Mouse (Mus musculus) lung, postnatal 0 days (tissue): ENCODE measurements around the gene Cdkal1. TPM values are rescaled to one million over a fixed set of nuclear protein-coding genes. Genes with fewer than 3 reads are reported as not detected.

Experiments
- ATAC-seq: fragments of 200-750 bp; cut with Nextera tagmentation; 2 replicates; pipeline ENCODE4 v1.8.0; 2017; ENCODE audit warnings: moderate library complexity
- DNase-seq: peaks from one replicate; pipeline ENCODE4 v3.0.0-alpha.2; 2016; ENCODE audit warnings: low spot score
- H3K27ac ChIP-seq: fragments of 300-500 bp; sonication (generic); 2 replicates; pipeline ENCODE4 v1.5.1; 2014; ENCODE audit warnings: antibody characterized with exemption, mild to moderate bottlenecking, low read length, mixed read lengths
- H3K27me3 ChIP-seq: fragments of 300-500 bp; sonication (generic); replicated peaks from 2 replicates; pipeline ENCODE4 v1.6.1; 2014; ENCODE audit warnings: low read length, mixed read lengths; ENCODE audit not compliant: insufficient read depth
- H3K36me3 ChIP-seq: fragments of 300-500 bp; sonication (generic); 2 replicates; pipeline ENCODE4 v1.6.1; 2014; ENCODE audit warnings: low read length, mixed read lengths; ENCODE audit not compliant: insufficient read depth
- H3K4me1 ChIP-seq: fragments of 300-500 bp; sonication (generic); 2 replicates; pipeline ENCODE4 v1.6.1; 2014; ENCODE audit warnings: antibody characterized with exemption, low read depth, low read length, mixed read lengths; ENCODE audit not compliant: insufficient read depth
- H3K4me2 ChIP-seq: fragments of 300-500 bp; sonication (generic); replicated peaks from 2 replicates; pipeline ENCODE4 v1.6.1; 2014; ENCODE audit warnings: low read depth, mild to moderate bottlenecking, low read length, moderate library complexity, mixed read lengths
- H3K4me3 ChIP-seq: fragments of 300-500 bp; sonication (generic); 2 replicates; pipeline ENCODE4 v1.5.1; 2014; ENCODE audit warnings: low read depth, low read length
- H3K9ac ChIP-seq: fragments of 300-500 bp; sonication (generic); replicated peaks from 2 replicates; pipeline ENCODE4 v1.6.1; 2014; ENCODE audit warnings: low read depth, mild to moderate bottlenecking
- H3K9me3 ChIP-seq: fragments of 300-500 bp; sonication (generic); 2 replicates; pipeline ENCODE4 v1.6.1; 2016; ENCODE audit warnings: low read length, mixed read lengths
- CTCF ChIP-seq: IDR thresholded peaks from 2 replicates; pipeline ENCODE4 v1.5.1; 2016; ENCODE audit warnings: antibody characterized with exemption, mild to moderate bottlenecking
- EP300 ChIP-seq: IDR thresholded peaks from 2 replicates; pipeline ENCODE4 v1.6.1; 2016; ENCODE audit warnings: antibody characterized with exemption, mild to moderate bottlenecking, control low read depth
- WGBS: fragments of 180-500 bp; shearing (Covaris S2); extraction: QIAGEN DNeasy Blood & Tissue Kit; methylation state at CpG from one replicate; pipeline ENCODE4 v1.1.7; 2014; 5-methylcytosine and 5-hydroxymethylcytosine counted together
- polyA plus RNA-seq: library from polyadenylated mRNA; unstranded; fragments of >200 nt; fragmentation: Nextera tagmentation; extraction: Ambion mirVana; gene quantifications from 2 replicates; pipeline ENCODE4 v1.2.1, GENCODE M21; 2015

The Cdkal1 gene
- polyA plus RNA-seq, 1 experiment from 2014 or later, result 14.7 TPM

DNA sequence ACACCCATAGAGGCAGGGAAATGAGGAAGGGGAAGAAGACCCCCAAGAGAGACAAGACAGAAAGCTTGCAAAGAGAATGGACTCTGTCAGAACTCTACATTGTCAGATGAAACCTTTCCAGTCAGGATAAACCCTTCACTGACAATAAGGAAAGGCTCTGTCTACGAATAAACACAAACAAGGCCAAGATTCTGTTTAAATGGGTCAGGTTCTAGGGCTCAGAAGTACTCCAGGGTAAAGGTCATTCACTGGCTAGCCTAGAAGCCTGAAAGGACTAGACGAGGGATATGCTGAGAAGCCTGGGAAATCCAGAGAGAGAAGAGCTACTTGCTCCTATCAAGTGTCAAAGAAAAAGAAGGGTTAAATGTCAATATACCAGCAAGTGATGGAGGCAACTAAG is 255.8 kb downstream of the Cdkal1 start:
- Histone ChIP-seq H3K36me3 (no peaks in the 10 kb centered on the region), H3K9me3 (no peaks in the 10 kb centered on the region), H3K4me1 (no peaks in the 10 kb centered on the region), H3K4me3 (no peak overlapping the region), H3K4me2 (no peak overlapping the region), H3K9ac (no peak overlapping the region), H3K27me3 (no peaks in the 10 kb centered on the region), H3K27ac (no peak overlapping the region)
- DNase-seq (no peak), ATAC-seq (no peak)
- TF ChIP-seq EP300, result no peak
- no peak for TF ChIP-seq CTCF
- WGBS, result 64% methylated on average over 2 of the region's 2 CpGs

DNA sequence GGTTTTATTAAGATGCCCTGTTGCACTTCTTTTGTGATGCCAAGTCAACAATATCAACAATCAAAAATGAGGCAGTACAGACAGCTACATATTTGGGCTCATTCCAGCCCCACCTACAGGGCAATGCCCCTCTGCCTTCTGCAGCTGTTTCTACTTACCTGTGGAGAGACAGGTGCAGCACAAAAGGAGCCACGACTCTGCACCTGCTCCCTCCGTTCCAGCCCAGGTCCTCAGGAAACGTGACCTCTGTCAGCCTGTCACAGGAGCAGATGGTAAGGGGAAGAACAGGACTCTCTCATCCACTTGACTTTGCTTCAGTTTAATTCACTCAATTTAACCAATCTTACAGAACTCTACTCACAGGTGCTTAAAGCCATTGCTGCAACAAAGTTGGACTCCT is 258.7 kb downstream of the Cdkal1 start:
- Histone ChIP-seq H3K4me3 (no peak overlapping the region), H3K4me2 (no peak overlapping the region), H3K9ac (no peak overlapping the region), H3K27ac (no peak overlapping the region), H3K27me3 (no peaks in the 10 kb centered on the region), H3K9me3 (no peaks in the 10 kb centered on the region; the same call in 1 of the 2 replicates), H3K36me3 (no peaks in the 10 kb centered on the region), H3K4me1 (no peaks in the 10 kb centered on the region)
- DNase-seq (no peak), ATAC-seq (no peak)
- 44% methylated on average over 3 of the region's 3 CpGs for WGBS
- TF ChIP-seq CTCF (no peak), EP300 (no peak)

DNA sequence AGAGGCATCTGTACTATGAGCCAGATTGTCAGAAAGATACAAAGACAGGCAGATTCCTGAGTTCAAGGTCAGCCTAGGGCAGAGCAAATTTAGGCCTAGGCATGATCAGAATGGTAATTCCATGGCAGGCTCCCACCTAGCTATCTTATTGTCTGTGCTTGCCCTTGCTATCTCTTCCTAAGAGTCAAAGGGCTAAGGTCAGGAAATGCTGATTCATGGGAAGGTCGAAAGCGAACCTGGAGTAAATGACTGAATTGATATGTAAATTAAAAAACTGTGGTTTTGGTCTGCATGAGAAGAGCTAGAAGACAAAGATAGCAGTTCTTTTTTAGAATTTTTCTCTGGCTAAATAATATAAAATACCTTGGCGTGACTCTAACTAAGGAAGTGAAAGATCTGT is 262.4 kb downstream of the Cdkal1 start:
- no peaks in the 10 kb centered on the region; the same call in 1 of the 2 replicates for H3K9me3 ChIP-seq
- H3K36me3 ChIP-seq, result no peaks in the 10 kb centered on the region
- ATAC-seq, result no peak
- 97% methylated on average over 3 of the region's 3 CpGs for WGBS
- no peak overlapping the region for H3K4me2 ChIP-seq
- DNase-seq, result no peak
- TF ChIP-seq CTCF, result no peak
- TF ChIP-seq EP300, result no peak
- no peak overlapping the region for H3K9ac ChIP-seq
- H3K4me3 ChIP-seq, result no peak overlapping the region
- no peaks in the 10 kb centered on the region for H3K27me3 ChIP-seq
- no peak overlapping the region for H3K27ac ChIP-seq
- no peaks in the 10 kb centered on the region for H3K4me1 ChIP-seq

DNA sequence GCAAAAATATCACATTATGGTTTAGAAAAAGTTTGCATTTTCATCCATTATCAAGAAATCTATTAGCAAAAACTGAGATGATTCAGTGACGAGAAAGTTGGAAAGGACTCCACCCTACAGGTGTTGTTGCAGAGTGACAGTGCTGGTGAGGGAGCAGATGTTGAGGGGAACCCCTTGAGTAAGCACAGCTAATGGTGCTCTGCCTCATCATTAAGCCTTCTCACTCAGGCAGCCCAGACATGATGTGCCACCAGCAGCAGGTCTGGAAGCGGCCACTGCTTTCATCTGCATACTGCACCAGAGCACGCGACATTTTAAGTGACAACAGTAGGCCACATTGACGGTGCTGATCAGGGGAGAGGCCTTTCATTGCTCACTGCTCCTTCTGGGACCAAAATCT is 264.8 kb downstream of the Cdkal1 start:
- WGBS, result 92% methylated on average over 5 of the region's 5 CpGs
- no peaks in the 10 kb centered on the region for H3K27me3 ChIP-seq

DNA sequence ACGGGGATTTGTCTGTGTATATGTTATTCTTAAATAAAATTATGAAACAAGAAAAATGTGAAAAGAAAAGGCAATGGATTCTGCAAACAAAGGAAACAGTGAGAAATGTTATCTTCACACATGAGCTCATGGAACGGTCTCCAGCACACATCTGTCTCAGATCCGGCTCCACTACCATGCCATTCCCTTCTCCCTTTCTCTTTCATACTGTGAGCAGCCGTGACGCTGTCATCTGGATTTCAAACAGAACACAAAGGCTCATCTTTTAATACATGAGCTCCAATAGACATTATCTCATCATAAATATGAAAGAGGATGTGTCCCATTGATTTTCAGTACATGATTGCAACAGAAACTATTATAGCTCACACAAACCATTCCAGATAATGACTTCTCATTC is 265.3 kb downstream of the Cdkal1 start:
- Histone ChIP-seq H3K4me3 (no peak overlapping the region), H3K27ac (no peak overlapping the region), H3K27me3 (no peaks in the 10 kb centered on the region), H3K4me1 (no peaks in the 10 kb centered on the region), H3K9me3 (no peaks in the 10 kb centered on the region; the same call in 1 of the 2 replicates), H3K4me2 (no peak overlapping the region), H3K36me3 (no peaks in the 10 kb centered on the region), H3K9ac (no peak overlapping the region)
- no peak for ATAC-seq
- WGBS, result 79% methylated on average over 5 of the region's 5 CpGs
- DNase-seq, result no peak
- TF ChIP-seq CTCF (no peak), EP300 (no peak)

More for the DNA sequence above, 264.8 kb downstream of the Cdkal1 start:
- Histone ChIP-seq H3K4me1 (no peaks in the 10 kb centered on the region), H3K4me3 (no peak overlapping the region), H3K9ac (no peak overlapping the region), H3K36me3 (no peaks in the 10 kb centered on the region), H3K27ac (no peak overlapping the region), H3K4me2 (no peak overlapping the region), H3K9me3 (no peaks in the 10 kb centered on the region; the same call in 1 of the 2 replicates)
- no peak for DNase-seq
- TF ChIP-seq EP300, result no peak
- no peak for TF ChIP-seq CTCF
- no peak for ATAC-seq

DNA sequence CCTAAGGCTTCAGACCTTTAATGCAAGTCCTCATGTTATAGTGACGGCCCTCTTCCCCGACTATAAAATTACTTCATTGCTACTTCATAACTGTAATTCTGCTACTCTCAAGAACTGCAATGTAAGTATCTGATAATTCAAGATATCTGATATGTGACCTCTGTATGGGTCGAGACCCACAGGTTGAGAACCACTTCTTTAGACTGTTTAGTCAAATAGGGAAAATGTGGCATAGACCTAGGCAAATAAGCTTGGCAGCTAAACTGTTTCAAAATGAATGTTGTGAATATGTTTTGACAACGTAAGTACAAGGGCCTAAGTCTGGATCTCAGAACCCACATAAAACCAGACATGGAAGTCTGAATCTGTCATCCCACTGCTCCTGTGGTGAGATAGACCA is 266.8 kb downstream of the Cdkal1 start:
- H3K36me3 ChIP-seq, result no peaks in the 10 kb centered on the region
- no peak overlapping the region for H3K4me3 ChIP-seq
- no peak overlapping the region for H3K27ac ChIP-seq
- ATAC-seq (no peak), DNase-seq (no peak)
- H3K9ac ChIP-seq, result no peak overlapping the region
- no peaks in the 10 kb centered on the region for H3K4me1 ChIP-seq
- 82% methylated on average over 4 of the region's 4 CpGs for WGBS
- H3K9me3 ChIP-seq, result no peaks in the 10 kb centered on the region; the same call in 1 of the 2 replicates
- TF ChIP-seq EP300 (no peak), CTCF (no peak)
- no peaks in the 10 kb centered on the region for H3K27me3 ChIP-seq
- H3K4me2 ChIP-seq, result no peak overlapping the region
